Mouse (Mus musculus) heart, adult 2 months (tissue): ENCODE results near the gene Snrnp70.
"Not testable (repeated sequence)": the region's sequence is repeated elsewhere in the genome, so short reads cannot be mapped to it uniquely, and the experiment has no call there.

ENCODE experiments used
- CTCF ChIP-seq: fragments of 200-600 bp; IDR thresholded peaks from 2 replicates; pipeline ENCODE4 v1.8.1; 2022; ENCODE audit warnings: antibody characterized with exemption, mild to moderate bottlenecking, moderate library complexity
- EP300 ChIP-seq: fragments of 200-500 bp; IDR thresholded peaks from 2 replicates; pipeline ENCODE4 v1.6.1; 2011; ENCODE audit warnings: low read depth, low read length, control low read depth; ENCODE audit not compliant: insufficient read depth
- POLR2A ChIP-seq: fragments of 200-500 bp; IDR thresholded peaks from 2 replicates; pipeline ENCODE4 v1.6.1; 2011; ENCODE audit warnings: mild to moderate bottlenecking, low read depth, low read length, control low read depth; ENCODE audit not compliant: insufficient read depth

DNA sequence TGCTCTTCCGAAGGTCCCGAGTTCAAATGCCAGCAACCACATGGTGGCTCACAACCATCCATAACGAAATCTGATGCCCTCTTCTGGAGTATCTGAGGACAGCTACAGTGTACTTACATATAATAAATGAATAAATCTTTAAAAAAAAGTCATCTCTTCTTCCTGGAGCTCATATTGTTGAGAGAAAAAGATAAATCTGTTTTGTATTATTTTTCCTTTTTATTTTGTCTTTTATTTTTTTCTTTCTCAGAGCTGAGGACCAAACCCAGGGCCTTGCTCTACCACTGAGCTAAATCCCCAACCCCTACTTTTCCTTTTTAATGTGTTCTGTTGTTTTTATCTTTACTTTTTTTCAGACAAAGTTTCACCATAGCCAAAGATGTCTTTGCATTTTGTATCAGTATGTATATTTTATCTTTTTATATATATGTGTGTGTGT is 814 bp upstream of the Snrnp70 start:
- TF ChIP-seq CTCF = peak; percentile 67
- not testable (repeated sequence) for TF ChIP-seq POLR2A, EP300
